Mouse (Mus musculus): Measurements from ENCODE around the gene Eif4g3. TPM values are rescaled to one million over a fixed set of nuclear protein-coding genes. Genes with fewer than 3 reads are reported as not detected.

Eif4g3 gene
- total RNA-seq, 2 experiments from 2014 or later, result 38.1 to 45.7 TPM

DNA sequence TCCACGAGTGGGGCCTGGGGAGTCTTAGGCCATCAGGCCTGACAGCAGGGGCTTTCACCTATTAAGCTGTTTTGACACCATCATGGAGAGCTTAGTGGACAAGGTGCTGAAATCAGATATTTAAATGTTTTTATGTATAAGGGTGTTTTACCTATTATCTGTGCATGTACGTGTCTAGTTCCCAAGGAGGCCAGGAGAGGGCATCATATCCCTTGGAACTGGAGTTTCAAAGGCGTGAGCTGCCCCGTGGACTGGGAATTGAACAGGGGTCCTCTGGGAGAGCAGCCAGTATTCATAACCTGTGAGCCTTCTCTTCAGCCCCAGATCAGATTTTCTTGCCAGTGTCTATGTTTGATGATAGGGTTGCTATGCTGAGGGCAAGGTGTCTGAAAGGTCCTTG, 2.4 kb upstream of the Eif4g3 start:
- DNase-seq, result no peak

DNA sequence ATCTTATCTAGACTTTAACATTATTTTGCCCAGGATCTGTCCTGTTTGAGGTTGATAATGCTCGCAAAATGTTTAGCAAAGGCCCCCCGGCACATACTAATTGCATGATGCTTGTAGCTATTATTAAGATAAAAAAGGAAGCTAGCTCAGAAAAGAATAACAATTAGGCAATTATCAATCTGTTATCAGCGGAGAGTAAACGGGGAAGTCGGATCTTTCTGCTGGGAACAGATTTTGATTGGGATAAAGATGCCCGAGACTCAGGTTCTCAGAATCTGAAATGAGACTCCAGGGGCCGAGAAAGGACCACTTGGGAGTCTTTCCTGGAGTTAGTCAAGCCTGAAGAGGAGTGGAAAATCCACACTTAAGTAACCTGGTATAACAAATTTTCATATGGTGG, 1.6 kb upstream of the Eif4g3 start:
- DNase-seq, result no peak

DNA sequence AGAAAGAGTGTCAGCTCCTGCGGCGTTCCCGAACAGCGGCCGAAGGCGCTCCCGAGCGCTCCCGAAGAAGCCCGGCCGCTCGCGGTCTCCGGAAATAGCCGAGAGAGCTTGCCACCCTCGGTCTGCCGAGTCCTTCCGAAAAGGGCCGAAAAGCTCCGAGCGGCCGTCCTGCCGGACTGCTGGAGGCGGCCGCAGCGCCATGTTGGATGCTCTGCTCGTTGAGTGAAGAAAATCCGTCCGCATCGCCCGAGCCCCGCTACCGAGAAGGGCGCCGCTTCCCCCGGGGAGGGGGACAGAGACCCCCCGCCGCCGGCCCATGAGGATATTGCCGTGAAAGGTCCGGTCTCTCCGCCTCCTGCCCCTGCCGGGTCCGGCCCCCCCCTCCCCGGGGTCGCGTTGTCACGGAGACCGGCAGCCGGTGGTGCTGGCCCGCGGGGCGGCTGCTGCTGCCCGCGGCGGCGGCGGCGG, 503 bp downstream of the Eif4g3 start:
- DNase-seq, result peak; percentile 99 to 100

DNA sequence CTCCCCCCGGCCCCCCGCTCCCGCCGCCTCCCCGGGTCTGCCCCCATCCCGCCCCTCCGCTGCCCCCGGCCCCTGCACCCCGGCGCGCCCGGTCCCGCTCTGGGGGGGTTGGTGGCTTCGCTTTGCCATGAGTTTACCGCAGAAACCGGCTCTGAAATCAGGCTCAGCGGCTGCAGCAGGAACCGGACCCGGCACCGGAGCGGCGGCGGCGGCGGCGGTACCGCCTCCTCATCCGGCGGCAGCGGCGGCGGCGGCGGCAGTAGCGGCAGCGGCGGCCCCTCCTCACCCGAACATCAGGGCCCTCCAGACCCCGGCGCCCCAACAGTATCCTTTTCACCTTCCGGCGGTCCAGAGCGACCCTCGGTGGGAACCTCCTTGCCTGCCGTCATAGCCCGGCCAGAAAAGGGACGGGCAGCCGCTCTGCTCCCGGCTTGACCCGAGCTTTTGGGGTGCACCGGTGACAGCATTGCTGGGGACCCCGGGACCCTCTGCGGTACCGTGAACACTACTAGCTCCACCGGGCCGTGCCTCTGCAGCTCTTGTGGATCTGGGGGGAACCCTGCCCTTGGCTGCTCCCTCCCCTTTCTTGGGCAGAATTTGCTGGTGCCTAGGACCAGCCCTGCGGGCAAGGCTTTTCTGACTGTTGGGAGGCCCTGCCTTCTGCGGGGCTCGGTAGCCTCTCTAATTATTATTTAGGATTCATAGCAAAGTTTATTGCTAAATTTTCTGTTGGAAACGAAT, 1.2 kb downstream of the Eif4g3 start:
- peak; percentile 46 to 72 for DNase-seq

DNA sequence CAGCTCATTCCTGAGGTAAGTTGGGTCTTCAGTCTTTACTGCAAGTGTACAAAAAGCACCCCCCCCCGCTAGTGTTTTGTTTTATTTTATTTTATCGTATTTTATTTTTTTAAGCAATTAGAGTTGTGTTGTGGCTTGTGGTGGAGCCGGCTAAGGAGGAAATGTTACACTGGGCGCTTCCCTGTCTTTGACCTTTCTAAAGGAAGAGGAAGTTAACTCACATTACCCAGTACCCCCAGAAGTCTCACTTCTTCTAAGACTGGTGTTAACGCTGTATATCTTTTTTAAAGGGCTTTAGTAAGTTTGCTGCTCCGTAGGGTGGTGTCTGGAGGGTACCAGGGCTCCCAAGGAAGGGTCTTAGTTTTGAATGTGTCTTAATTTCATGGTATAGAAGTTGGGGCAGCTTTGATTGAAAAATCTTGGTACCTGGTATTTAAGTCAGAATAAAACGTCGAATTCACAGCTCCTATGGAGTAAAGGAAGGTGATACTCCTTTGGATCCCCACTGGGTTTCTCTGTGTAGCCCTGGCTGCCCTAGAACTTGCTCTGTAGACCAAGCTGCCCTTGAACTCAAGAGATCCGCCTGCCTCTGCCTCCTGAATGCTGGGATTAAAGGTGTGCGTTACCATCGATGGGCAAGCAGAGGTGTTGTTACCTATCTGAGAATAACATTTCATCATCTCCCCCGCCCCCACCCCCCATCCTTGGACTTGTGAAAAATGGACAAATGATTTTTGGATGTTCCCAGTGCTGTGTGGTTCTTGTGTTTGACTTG, 1.9 kb downstream of the Eif4g3 start:
- DNase-seq, result peak; percentile 35 to 37

DNA sequence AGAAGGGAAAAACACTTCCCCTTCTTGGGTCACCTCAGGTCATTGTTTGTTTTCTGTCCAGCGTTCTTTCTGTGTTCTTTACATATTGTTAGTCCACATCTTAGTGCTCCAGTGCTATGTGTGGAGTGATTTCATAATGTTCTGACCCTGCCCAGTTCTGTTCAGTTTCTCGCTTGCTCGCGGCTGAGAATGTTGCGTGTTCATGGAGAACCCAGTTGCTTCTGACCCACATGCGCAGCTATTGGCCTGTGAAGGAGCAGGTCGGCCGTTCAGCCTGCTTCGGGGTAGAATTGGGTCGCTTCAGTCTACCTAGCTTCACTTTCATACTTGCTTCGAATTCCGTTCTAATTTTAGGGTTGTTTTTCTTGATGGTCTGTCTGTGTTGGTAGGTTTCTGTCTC, 2.6 kb downstream of the Eif4g3 start:
- DNase-seq, result peak; percentile 44 to 62

DNA sequence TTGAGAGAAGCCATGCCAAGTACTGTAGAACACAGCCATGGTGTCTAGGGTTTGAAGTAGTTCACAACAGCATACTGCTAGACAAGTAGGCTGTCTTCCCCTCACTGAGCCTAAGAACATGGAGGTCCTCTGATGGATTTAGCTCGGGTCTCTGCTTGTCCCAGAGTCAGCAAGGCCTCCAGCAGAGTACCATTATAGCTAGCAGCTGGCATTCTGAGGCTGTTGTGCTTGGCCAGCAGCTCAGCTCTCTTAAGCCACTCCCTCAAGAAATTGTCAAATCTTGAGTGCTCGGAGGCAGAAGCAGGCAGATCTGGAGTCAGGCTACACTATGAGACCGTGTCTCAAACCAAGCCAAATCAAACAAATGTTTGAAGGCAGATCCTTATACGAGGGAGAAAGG, 5.4 kb downstream of the Eif4g3 start:
- DNase-seq, result no peak

DNA sequence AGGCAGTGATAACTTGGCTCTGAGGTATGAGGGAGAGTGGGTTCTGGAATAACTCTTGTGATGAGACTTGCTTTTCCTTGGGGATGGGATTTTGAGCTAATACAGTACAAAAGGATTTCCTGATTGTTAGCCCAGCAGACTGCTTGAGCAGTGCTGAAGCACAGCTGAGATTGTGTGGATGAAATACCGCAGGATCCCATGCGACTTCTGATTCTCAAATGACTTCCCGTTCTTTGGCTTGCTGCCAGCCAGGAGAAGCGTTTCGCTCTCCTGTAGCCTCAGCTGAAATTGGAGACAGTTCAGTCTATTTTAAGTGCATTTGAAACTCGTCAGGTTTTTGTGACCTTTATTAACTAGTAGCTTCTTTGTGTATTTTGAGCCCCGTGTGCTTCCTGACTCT, 7.9 kb downstream of the Eif4g3 start:
- DNase-seq, result peak; percentile 64 to 66

DNA sequence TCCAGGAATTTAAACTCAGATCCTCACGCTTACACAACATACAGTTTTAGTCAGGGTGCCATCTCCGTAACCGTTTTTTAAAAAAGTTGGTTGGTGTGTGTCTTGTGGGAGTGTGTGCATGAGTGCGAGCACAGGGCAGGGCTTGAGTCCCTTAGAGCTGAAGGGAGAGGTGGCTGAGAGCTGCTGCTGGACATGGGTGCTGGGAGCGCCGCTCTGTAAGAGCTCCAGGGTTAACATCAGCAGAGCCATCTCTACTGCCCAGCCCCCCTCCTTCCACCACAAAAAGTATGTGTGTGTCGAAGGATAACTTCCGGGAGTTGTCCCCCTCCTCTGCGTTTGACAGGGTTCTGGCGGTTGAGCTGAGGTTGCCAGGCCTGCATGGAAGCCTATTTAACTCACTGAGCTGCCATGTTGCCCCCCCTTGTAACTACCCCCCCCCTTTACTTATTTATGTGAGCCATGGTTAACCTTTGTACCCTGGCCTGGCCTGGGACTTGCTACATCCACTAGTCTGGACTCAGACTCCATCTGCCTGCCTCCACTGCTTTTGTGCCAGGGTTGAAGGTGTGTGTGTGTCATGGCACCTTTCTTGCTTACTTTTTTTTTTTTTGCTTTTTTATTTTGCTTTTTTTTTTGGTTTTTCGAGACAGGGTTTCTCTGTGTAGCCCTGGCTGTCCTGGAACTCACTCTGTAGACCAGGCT, 11.2 kb downstream of the Eif4g3 start:
- DNase-seq, result no peak

DNA sequence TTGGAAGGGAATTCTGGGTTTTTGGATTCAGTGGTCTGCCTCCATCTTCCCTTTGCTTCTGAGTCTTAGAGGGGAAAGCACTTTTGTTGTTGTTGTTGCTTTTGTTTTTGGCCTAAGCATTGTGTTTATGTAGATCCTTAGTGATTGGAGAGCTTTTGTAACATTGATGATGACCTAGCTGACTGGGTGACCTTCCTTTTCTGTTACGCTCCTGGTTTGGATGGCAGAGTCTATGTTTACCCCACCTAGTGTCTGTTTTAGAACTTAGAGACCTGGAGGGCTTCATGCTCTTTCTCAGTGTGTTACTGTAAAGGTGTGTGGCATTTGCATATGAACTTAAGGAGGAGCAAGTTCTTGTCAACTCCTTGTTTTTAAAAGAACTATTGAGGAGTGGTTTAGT, 13.0 kb downstream of the Eif4g3 start:
- no peak for DNase-seq

DNA sequence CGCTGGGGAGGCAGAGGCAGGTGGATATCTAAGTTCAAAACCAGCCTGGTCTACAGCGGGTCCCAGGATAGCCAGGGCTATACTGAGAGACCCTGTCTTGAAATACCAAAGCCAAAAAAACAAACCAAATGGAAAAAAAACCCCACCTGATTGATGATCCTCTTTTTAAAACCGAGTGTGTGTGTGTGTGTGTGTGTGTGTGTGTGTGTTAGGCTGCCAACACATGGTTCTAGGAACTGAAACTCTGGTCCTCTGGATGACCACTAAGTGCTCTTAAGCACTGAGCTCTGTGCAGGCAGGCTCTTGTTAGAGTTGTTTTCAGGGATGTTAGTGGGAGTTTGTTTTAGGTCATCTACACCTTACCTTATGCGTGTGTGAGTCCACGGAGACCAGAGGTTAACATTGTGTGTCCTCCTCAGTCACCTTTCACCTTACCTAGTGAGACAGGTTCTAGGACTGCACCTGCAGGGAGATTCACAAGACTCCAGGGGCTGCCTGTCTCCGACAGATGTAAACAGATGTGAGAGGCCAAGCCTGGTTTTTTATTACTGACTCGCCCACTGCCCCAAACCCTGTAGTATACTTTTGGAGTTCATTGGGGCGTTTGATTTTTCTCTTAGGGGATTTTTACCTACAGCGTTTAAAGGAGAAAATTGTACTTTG, 14.3 kb downstream of the Eif4g3 start:
- no peak for DNase-seq

DNA sequence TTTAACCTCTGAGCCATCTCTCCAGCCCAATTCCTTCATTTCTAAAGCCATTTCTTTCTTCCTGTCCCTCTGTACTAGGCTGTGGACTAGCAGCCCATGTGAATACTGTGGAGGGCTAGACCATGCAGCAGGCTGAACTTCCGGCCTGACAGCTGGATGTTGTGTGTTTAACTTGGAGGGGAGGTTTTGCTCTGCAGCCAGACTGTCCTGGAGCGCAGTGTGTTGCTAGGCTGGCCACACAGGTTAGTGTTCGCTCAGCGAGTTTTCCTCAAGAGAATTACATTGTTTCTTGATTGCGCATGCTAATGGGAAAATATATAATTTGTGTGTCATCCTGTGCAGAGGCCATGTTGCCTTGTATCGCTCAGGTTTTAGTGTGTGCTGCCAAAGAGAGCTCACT, 15.8 kb downstream of the Eif4g3 start:
- peak; percentile 33 to 57 for DNase-seq

DNA sequence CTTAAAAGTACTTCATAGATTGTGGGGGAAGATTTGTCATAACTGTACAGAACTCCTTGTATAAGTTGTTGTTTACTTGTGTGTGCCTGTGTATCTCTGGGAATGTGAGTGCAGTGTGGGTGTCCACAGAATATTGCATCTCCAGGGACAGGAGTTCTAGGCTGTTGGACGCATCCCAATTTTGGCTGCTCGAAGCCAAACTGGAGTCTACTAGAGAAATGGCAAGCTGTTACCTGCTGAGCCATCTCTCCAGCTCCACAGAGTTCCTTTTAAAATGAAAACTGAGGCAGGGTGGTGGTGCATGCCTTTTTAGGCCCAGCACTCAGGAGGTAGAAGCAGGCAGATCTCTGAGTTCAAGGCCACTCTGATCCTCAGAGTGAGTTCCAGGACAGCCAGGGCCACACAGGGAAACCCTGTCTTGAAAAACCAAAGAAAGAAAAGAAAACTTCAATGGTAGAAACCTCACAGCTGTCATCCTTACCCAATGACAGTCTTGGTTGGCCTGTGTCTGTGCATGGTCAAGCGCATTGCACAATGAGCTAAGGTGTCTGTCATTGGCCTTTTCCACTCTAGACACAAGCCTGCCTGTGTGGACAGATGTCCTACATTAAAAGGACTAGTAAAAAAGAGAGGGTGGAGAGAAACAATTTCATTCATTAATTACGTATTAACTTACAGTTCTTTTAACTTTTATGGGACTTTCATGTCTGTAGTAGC, 17.1 kb downstream of the Eif4g3 start:
- DNase-seq, result peak in 1 of 2 experiments; percentile 37

DNA sequence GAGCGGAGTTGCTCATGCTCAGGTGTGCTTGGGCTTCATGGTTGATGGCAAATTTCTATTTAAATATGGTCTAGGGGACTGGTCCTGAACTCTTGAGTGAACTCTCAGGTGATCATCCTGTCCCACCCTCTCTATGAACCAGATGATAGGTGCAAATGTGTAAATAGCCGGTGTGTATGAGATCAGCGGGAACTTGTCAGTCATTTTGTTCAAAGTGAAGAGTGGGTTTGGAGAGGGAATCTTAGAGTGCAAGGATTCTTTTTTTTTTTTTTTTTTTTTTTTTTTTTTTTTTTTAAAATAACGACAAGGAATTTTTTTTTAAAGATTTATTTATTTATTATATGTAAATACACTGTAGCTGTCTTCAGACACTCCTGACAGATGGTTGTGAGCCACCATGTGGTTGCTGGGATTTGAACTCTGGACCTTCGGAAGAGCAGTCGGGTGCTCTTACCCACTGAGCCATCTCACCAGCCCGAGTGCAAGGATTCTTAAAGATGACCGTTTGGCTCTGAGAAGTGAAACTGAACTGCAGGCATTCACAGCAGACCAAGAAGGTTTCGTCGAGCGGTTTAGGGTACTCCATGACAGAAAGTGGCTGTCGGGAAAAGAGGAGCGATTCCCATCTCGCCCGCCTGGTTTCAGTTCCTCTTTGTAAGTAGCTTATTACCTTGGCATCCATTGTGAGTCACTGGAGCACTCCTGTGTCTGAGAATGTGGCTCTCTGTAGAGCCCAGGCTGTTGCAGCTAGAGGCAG, 21.1 kb downstream of the Eif4g3 start:
- peak in 1 of 2 experiments; percentile 44 for DNase-seq

DNA sequence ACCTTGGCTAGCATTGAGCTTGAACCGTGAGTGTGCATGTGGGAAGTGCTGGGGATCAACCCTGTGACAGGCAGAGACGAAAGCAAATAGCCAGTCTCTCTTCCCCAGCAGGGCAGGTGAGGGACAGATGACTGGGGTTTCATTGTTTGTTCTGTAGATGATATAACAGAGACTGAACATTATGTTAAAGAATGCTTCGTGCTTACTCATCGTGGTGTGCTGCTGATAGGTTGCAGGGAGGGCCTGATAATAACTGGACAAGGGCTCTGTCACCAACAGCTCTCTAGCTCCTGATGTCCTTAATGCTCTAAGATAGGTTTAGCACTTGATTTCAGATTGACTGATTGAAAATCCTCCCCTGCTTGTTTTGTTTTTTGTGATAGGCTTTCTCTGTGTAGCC, 23.1 kb downstream of the Eif4g3 start:
- DNase-seq, result no peak

DNA sequence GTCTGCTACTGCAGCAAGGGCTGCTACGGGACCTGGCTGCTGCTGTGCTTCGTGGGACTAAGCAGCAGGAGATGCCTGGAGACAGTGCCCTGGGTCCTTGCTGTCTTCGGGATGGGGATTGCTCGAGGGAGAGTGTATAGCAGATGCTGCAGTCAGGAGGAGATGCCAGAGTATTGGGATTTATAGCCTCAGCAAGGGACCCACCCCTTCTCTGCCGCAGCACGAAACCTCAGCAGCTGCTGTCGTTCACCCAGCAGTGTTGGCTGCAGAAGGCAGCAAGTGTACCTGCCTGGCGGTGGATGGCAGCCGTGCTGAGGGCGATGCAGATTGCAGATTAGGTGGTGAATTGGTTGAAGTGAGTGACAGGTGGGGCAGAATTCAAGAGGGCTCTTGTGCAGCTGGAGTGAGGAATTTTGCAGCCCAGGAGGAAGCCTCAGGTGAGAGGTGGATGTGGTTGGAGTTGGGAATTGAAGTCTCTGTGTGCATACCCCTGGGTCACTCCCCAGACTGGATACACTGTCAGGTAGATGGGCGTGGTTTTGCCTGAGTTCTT, 24.3 kb downstream of the Eif4g3 start:
- no peak for DNase-seq

DNA sequence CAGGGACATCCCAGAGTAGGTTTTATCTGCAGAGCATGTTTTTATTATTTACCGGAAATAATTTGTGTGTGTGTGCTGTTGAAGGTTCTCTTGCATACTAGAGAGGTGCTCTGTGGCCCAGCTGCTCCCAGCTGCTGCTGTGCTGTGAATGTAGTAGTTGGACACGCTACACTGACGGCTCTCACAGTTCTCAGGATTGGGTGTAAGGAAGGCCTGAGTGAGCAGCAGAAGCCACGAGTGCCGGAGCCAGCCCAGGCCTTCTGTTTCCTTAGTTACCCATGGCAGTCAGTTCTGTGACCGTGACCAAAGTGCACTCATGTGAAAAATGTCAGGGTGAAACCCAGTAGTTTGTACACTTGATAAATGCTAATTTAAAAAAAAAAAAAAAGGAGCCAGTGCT, 25.2 kb downstream of the Eif4g3 start:
- DNase-seq, result peak; percentile 62 to 81

DNA sequence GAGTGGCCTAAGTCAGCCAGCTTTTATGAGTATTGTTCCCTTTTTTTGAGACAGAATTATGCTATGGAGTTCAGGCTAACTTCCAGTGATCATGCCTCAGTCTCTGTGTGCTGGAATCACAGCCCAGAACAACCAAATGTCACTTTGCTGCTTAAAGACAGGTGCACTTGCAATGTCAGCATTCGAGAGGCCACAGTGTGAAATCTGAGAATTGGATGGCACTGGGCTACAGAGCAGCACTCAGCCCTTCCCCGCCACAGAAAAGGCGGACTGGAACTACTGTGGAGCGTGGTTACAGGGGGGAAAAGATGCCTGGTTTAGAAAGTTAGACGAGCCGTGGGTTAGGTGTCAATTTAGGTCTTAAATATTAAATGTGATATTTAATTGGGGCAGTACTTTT, 27.4 kb downstream of the Eif4g3 start:
- DNase-seq, result no peak

DNA sequence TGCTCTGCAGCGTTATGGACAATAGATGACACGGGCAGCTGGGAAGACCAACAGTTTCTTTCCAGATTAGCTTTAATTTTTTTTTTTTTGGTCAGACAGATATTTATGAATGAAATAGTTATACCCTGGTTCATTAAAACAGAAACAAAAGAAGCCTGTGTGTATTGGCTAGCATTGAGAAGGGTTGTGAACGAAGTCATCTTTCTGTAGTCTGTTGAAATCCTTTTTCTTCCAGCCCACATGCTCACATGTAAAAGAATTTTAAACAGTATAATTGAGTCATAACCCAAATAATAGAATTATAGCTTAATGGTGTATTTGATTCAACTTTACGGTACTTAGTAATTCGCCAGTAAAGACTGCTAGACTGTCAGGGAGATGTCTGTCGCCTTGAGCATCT, 28.8 kb downstream of the Eif4g3 start:
- no peak for DNase-seq

DNA sequence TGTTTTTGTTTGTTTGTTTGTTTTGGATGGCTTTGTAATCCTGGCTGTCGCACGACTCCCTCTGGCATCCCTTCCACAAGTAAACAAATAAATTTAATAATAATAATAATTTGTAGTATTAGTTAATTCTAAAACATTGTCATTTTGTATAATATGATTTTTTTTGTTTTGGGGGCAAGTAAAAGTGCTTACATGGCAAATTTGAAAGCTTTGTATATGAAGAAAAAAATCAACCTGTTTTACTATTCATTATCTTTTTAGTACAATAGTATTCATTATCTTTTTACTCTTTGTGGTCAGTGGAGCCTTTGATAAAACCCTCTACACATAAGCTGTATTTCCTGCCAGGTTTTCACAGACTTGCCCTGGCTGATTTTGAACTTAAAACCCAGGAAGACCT, 29.9 kb downstream of the Eif4g3 start:
- DNase-seq, result no peak

Measured in heart, adult 18-20 months (tissue).